ENCODE assay signal across 26 mouse cellular contexts in genomic region chr6:6093522-6093921, GRCm38 (mm10).
DNase-seq lines count a peak whose midpoint lies in the region; ATAC-seq and TF ChIP-seq lines count a peak whose summit lies in the region.
"Had no signal": no experiment of that assay in that cellular context is flagged by ENCODE, and none has a peak within 500 bp of the region (broad histone marks: within the 10 kb centered on the region; RNA-seq: fewer than 3 reads in every experiment).

No protein-coding gene starts in this region.

- no peak overlapping the region for H3K9ac ChIP-seq in intestine, embryonic 16.5 days (ENCODE audit: low read depth, low read length)
- H3K9ac ChIP-seq in intestine, postnatal 0 days (ENCODE audit: low read depth, low read length) = no peak overlapping the region
- no peak overlapping the region for H3K9ac ChIP-seq in kidney, postnatal 0 days (ENCODE audit: low read depth, low read length)
- no peak overlapping the region for H3K9ac ChIP-seq in lung, embryonic 16.5 days (ENCODE audit: low read length)
- H3K9ac ChIP-seq: forebrain, embryonic 13.5 days; heart, embryonic 13.5 days; hindbrain, embryonic 13.5 days had no signal

- no peak for TF ChIP-seq CTCF in intestine, postnatal 0 days (IDR thresholded peaks at IDR 0.05; ENCODE audit: low read depth)
- TF ChIP-seq CTCF in kidney, postnatal 0 days (IDR thresholded peaks at IDR 0.05; ENCODE audit: low read depth) = no peak
- no peak for TF ChIP-seq CTCF in lung, adult 2 months (IDR thresholded peaks at IDR 0.05; ENCODE audit: insufficient read depth, low read length)

- ATAC-seq in intestine, embryonic 16.5 days = peak; percentile 28; the same call in 1 of the 2 replicates
- no peak for ATAC-seq in intestine, postnatal 0 days
- ATAC-seq in kidney, postnatal 0 days (replicated peaks; ENCODE audit: low FRiP score, low read depth) = 0 out of 2 replicates have a peak, but pooled peaks have one; percentile 19
- ATAC-seq in lung, embryonic 16.5 days (ENCODE audit: low read depth) = peak; percentile 81
- ATAC-seq: forebrain, embryonic 13.5 days; forebrain, embryonic 16.5 days; Patski had no signal

- no peaks in the 10 kb centered on the region for H3K27me3 ChIP-seq in intestine, embryonic 16.5 days (replicated peaks; ENCODE audit: control insufficient read depth, insufficient read depth, low read length)
- H3K27me3 ChIP-seq in intestine, postnatal 0 days (replicated peaks; ENCODE audit: control insufficient read depth, insufficient read depth, low read length) = no peaks in the 10 kb centered on the region
- H3K27me3 ChIP-seq in kidney, postnatal 0 days (ENCODE audit: insufficient read depth, low read length) = no peaks in the 10 kb centered on the region
- H3K27me3 ChIP-seq in lung, embryonic 16.5 days (ENCODE audit: control insufficient read depth, insufficient read depth, low read depth, low read length) = no peaks in the 10 kb centered on the region
- H3K27me3 ChIP-seq: CH12.LX; forebrain, embryonic 13.5 days; heart, embryonic 13.5 days; hindbrain, embryonic 13.5 days; Patski had no signal

- H3K4me2 ChIP-seq in intestine, embryonic 16.5 days (ENCODE audit: low read depth, low read length) = no peak overlapping the region
- H3K4me2 ChIP-seq in intestine, postnatal 0 days (replicated peaks; ENCODE audit: low read depth) = no peak overlapping the region
- H3K4me2 ChIP-seq in kidney, postnatal 0 days (ENCODE audit: low read length) = no peak overlapping the region
- no peak overlapping the region for H3K4me2 ChIP-seq in lung, embryonic 16.5 days (ENCODE audit: low read depth, low read length)
- H3K4me2 ChIP-seq: forebrain, embryonic 13.5 days; heart, embryonic 13.5 days; hindbrain, embryonic 13.5 days had no signal

- no peaks in the 10 kb centered on the region for H3K4me1 ChIP-seq in intestine, embryonic 16.5 days (ENCODE audit: control insufficient read depth, insufficient read depth, low read length)
- no peaks in the 10 kb centered on the region for H3K4me1 ChIP-seq in intestine, postnatal 0 days (replicated peaks; ENCODE audit: control insufficient read depth, insufficient read depth, low read length)
- no peaks in the 10 kb centered on the region; the same call in 1 of the 2 replicates for H3K4me1 ChIP-seq in kidney, postnatal 0 days (replicated peaks; ENCODE audit: insufficient read depth, low read length)
- H3K4me1 ChIP-seq in lung, embryonic 16.5 days (replicated peaks; ENCODE audit: control insufficient read depth, insufficient read depth, low read length) = 0 out of 2 replicates have a peak, but pooled peaks cover 7% of the 10 kb centered on the region
- H3K4me1 ChIP-seq in lung, adult 2 months (ENCODE audit: control insufficient read depth, insufficient read depth, low read length) = no peaks in the 10 kb centered on the region
- H3K4me1 ChIP-seq: heart, embryonic 10.5 days had no signal

- TF ChIP-seq POLR2A in lung, adult 2 months (IDR thresholded peaks at IDR 0.05; ENCODE audit: borderline replicate concordance, extremely low read depth, low read depth, low read length) = no peak

- H3K9me3 ChIP-seq in intestine, embryonic 16.5 days (ENCODE audit: control insufficient read depth, low read length) = no peaks in the 10 kb centered on the region
- no peaks in the 10 kb centered on the region for H3K9me3 ChIP-seq in intestine, postnatal 0 days (ENCODE audit: control insufficient read depth)
- H3K9me3 ChIP-seq in kidney, postnatal 0 days (replicated peaks; ENCODE audit: low read length) = no peaks in the 10 kb centered on the region
- no peaks in the 10 kb centered on the region for H3K9me3 ChIP-seq in lung, embryonic 16.5 days (ENCODE audit: control insufficient read depth, low read length)
- H3K9me3 ChIP-seq: forebrain, embryonic 10.5 days; forebrain, embryonic 13.5 days; G1E; heart, embryonic 10.5 days; heart, embryonic 13.5 days; hindbrain, embryonic 13.5 days had no signal

- 70% methylated on average over 3 of the region's 3 CpGs for WGBS in intestine, embryonic 16.5 days
- 45% methylated on average over 3 of the region's 3 CpGs for WGBS in intestine, postnatal 0 days
- 53% methylated on average over 3 of the region's 3 CpGs for WGBS in kidney, postnatal 0 days
- WGBS in lung, embryonic 16.5 days = 50% methylated on average over 3 of the region's 3 CpGs
- WGBS in lung, adult 2 months = 67% methylated on average over 3 of the region's 3 CpGs

- no peaks in the 10 kb centered on the region for H3K36me3 ChIP-seq in intestine, embryonic 16.5 days (ENCODE audit: control insufficient read depth, insufficient read depth, low read length)
- peaks cover 10% of the 10 kb centered on the region; the same call in 1 of the 2 replicates for H3K36me3 ChIP-seq in intestine, postnatal 0 days (ENCODE audit: control insufficient read depth, insufficient read depth)
- no peaks in the 10 kb centered on the region for H3K36me3 ChIP-seq in kidney, postnatal 0 days (ENCODE audit: insufficient read depth, low read length)
- no peaks in the 10 kb centered on the region for H3K36me3 ChIP-seq in lung, embryonic 16.5 days (ENCODE audit: control insufficient read depth, insufficient read depth, low read length)
- H3K36me3 ChIP-seq: hindbrain, embryonic 13.5 days had no signal

- no peak overlapping the region for H3K27ac ChIP-seq in intestine, embryonic 16.5 days (ENCODE audit: low read length)
- no peak overlapping the region for H3K27ac ChIP-seq in intestine, postnatal 0 days (ENCODE audit: low read depth, low read length)
- H3K27ac ChIP-seq in kidney, postnatal 0 days = no peak overlapping the region
- peak overlapping the region; percentile 27; the same call in 1 of the 2 replicates for H3K27ac ChIP-seq in lung, embryonic 16.5 days (ENCODE audit: low read length)
- H3K27ac ChIP-seq: forebrain, embryonic 10.5 days; forebrain, embryonic 13.5 days; heart, adult 2 months; heart, embryonic 10.5 days; heart, embryonic 13.5 days; hindbrain, embryonic 13.5 days had no signal

- DNase-seq in kidney, postnatal 0 days (ENCODE audit: low spot score) = no peak
- DNase-seq in kidney, adult 18-20 months = no peak
- no peak for DNase-seq in lung, adult 2 months
- DNase-seq: adrenal gland, postnatal 10 days; adrenal gland, postnatal 36 days; B cell, adult 2 months; cerebellum, adult 18-20 months; cerebellum, adult 9-10 months; cerebellum, postnatal 14 days; gastrocnemius, postnatal 10 days; gastrocnemius, postnatal 36 days; heart, adult 2 months; heart, postnatal 14 days; heart, postnatal 4 days had no signal

- H3K4me3 ChIP-seq in intestine, embryonic 16.5 days (ENCODE audit: low read length) = no peak overlapping the region
- no peak overlapping the region for H3K4me3 ChIP-seq in intestine, postnatal 0 days (ENCODE audit: low read depth, low read length)
- H3K4me3 ChIP-seq in kidney, postnatal 0 days (replicated peaks; ENCODE audit: low read depth, low read length) = no peak overlapping the region
- H3K4me3 ChIP-seq in lung, embryonic 16.5 days (ENCODE audit: low read length) = no peak overlapping the region
- H3K4me3 ChIP-seq in lung, adult 2 months (replicated peaks; ENCODE audit: extremely low read depth, low read depth, low read length) = no peak overlapping the region
- H3K4me3 ChIP-seq: forebrain, embryonic 10.5 days; forebrain, embryonic 13.5 days; heart, adult 2 months; heart, embryonic 10.5 days; heart, embryonic 13.5 days; hindbrain, embryonic 13.5 days had no signal
